Mouse (Mus musculus) MEL (cell line): Measurements from ENCODE around the gene Myt1l. TPM values are rescaled to one million over a fixed set of nuclear protein-coding genes. Genes with fewer than 3 reads are reported as not detected.

Experiments used
- DNase-seq: peaks from one replicate; pipeline ENCODE4 v3.0.0; 2011; ENCODE audit warnings: low read depth, low spot score
- H3K27ac ChIP-seq: 2 replicates; pipeline ENCODE4 v1.5.1; 2012; ENCODE audit warnings: low read depth, mild to moderate bottlenecking, control low read depth, low read length, moderate library complexity; ENCODE audit not compliant: control insufficient read depth
- H3K27me3 ChIP-seq, 2 experiments: fragments of 150-350 bp in 1 of 2; sonication (generic) in 1 of 2; 2 replicates each; pipeline ENCODE4 v1.6.1; 2012; ENCODE audit warnings: low read length in 2 of 2, mild to moderate bottlenecking in 2 of 2, improper control_type of control experiment in 1 of 2, moderate library complexity in 1 of 2; ENCODE audit not compliant: insufficient read depth in 2 of 2, control insufficient read depth in 1 of 2
- H3K36me3 ChIP-seq, 2 experiments: 2 replicates each; pipeline ENCODE4 v1.6.1; 2012 to 2014; ENCODE audit warnings: low read length in 2 of 2, improper control_type of control experiment in 1 of 2, inconsistent platforms in 1 of 2, mild to moderate bottlenecking in 1 of 2; ENCODE audit not compliant: insufficient read depth in 2 of 2, control insufficient read depth in 1 of 2
- H3K4me1 ChIP-seq, 2 experiments: fragments of 150-350 bp in 1 of 2; sonication (generic) in 1 of 2; 2 replicates each; pipeline ENCODE4 v1.6.1; 2012; ENCODE audit warnings: low read length in 2 of 2, improper control_type of control experiment in 1 of 2, mild to moderate bottlenecking in 1 of 2; ENCODE audit not compliant: insufficient read depth in 2 of 2, control insufficient read depth in 1 of 2
- H3K4me3 ChIP-seq, 2 experiments: fragments of 150-350 bp in 1 of 2; sonication (generic) in 1 of 2; 2 replicates each; pipeline ENCODE4 v1.5.1; 2012; ENCODE audit warnings: low read depth in 2 of 2, low read length in 2 of 2, mild to moderate bottlenecking in 2 of 2, moderate library complexity in 2 of 2, control low read depth in 1 of 2, improper control_type of control experiment in 1 of 2; ENCODE audit not compliant: control insufficient read depth in 1 of 2, insufficient read depth in 1 of 2
- H3K79me2 ChIP-seq: 2 replicates; pipeline ENCODE4 v1.6.1; 2012; ENCODE audit warnings: mild to moderate bottlenecking, low read length, moderate library complexity; ENCODE audit not compliant: control insufficient read depth, poor library complexity, insufficient read depth
- H3K9ac ChIP-seq: 2 replicates; pipeline ENCODE4 v1.6.1; 2012; ENCODE audit warnings: low read depth, mild to moderate bottlenecking, control low read depth, low read length, moderate library complexity; ENCODE audit not compliant: control insufficient read depth, poor library complexity, severe bottlenecking
- H3K9me3 ChIP-seq: fragments of 150-350 bp; sonication (generic); replicated peaks from 2 replicates; pipeline ENCODE4 v1.6.1; 2012; ENCODE audit warnings: mild to moderate bottlenecking, low read length, improper control_type of control experiment, moderate library complexity; ENCODE audit not compliant: insufficient read depth
- BHLHE40 ChIP-seq: IDR thresholded peaks from 2 replicates; pipeline ENCODE4 v1.6.1; 2012; ENCODE audit warnings: low read depth, mild to moderate bottlenecking, inconsistent platforms, low read length, improper control_type of control experiment, borderline replicate concordance
- CTCF ChIP-seq, 3 experiments: IDR thresholded peaks in 2 of 3; conservative IDR thresholded peaks in 1 of 3; 2 replicates each; pipeline ENCODE4 v1.5.1; 2011 to 2012; ENCODE audit warnings: low read length in 3 of 3, low read depth in 2 of 3, mild to moderate bottlenecking in 2 of 3, improper control_type of control experiment in 1 of 3, inconsistent platforms in 1 of 3, mixed read lengths in 1 of 3, moderate library complexity in 1 of 3; ENCODE audit not compliant: control insufficient read depth in 1 of 3, insufficient read depth in 1 of 3, poor library complexity in 1 of 3, severe bottlenecking in 1 of 3
- E2F4 ChIP-seq: IDR thresholded peaks from 2 replicates; pipeline ENCODE4 v1.6.1; 2011; ENCODE audit warnings: low read depth, low read length, improper control_type of control experiment, borderline replicate concordance
- ELF1 ChIP-seq: IDR thresholded peaks from 2 replicates; pipeline ENCODE4 v1.6.1; 2014; ENCODE audit warnings: low read depth, mild to moderate bottlenecking, inconsistent platforms, low read length, improper control_type of control experiment, moderate library complexity
- EP300 ChIP-seq, 2 experiments: IDR thresholded peaks; 2 replicates each; pipeline ENCODE4 v1.6.1; 2011; ENCODE audit warnings: improper control_type of control experiment in 2 of 2, low read length in 2 of 2, low read depth in 1 of 2, mild to moderate bottlenecking in 1 of 2
- JUND ChIP-seq: IDR thresholded peaks from 2 replicates; pipeline ENCODE4 v1.6.1; 2011; ENCODE audit warnings: low read depth, mild to moderate bottlenecking, improper control_type of control experiment, low read length
- KAT2A ChIP-seq: conservative IDR thresholded peaks from 2 replicates; pipeline ENCODE4 v1.6.1; 2012; ENCODE audit warnings: low read depth, low read length, improper control_type of control experiment, inconsistent platforms
- MAFK ChIP-seq: IDR thresholded peaks from 2 replicates; pipeline ENCODE4 v1.6.1; 2011; ENCODE audit warnings: low read depth, mild to moderate bottlenecking, low read length, improper control_type of control experiment, borderline replicate concordance
- MAX ChIP-seq: IDR thresholded peaks from 2 replicates; pipeline ENCODE4 v1.6.1; 2011; ENCODE audit warnings: low read length, improper control_type of control experiment
- MAZ ChIP-seq: IDR thresholded peaks from 2 replicates; pipeline ENCODE4 v1.6.1; 2012; ENCODE audit warnings: low read depth, mild to moderate bottlenecking, inconsistent platforms, low read length, improper control_type of control experiment
- MXI1 ChIP-seq: IDR thresholded peaks from 2 replicates; pipeline ENCODE4 v1.6.1; 2011; ENCODE audit warnings: mild to moderate bottlenecking, low read depth, low read length, improper control_type of control experiment
- MYC ChIP-seq: IDR thresholded peaks from 2 replicates; pipeline ENCODE4 v1.6.1; 2011; ENCODE audit warnings: low read depth, mild to moderate bottlenecking, low read length, improper control_type of control experiment, moderate library complexity
- NELFE ChIP-seq: IDR thresholded peaks from 2 replicates; pipeline ENCODE4 v1.6.1; 2011; ENCODE audit warnings: low read depth, low read length, improper control_type of control experiment
- NRF1 ChIP-seq: IDR thresholded peaks from 2 replicates; pipeline ENCODE4 v1.6.1; 2014; ENCODE audit warnings: low read depth, mild to moderate bottlenecking, inconsistent platforms, low read length, improper control_type of control experiment, moderate library complexity; ENCODE audit not compliant: poor library complexity, insufficient read depth, severe bottlenecking
- POLR2A ChIP-seq, 2 experiments: IDR thresholded peaks; 2 replicates each; pipeline ENCODE4 v1.6.1; 2011 to 2012; ENCODE audit warnings: low read length in 2 of 2, mild to moderate bottlenecking in 2 of 2, control low read depth in 1 of 2, improper control_type of control experiment in 1 of 2, low read depth in 1 of 2, moderate library complexity in 1 of 2; ENCODE audit not compliant: control insufficient read depth in 1 of 2, insufficient read depth in 1 of 2, poor library complexity in 1 of 2
- POLR2AphosphoS5 ChIP-seq: IDR thresholded peaks from 2 replicates; pipeline ENCODE4 v1.6.1; 2012; ENCODE audit warnings: low read depth, borderline replicate concordance, mild to moderate bottlenecking, inconsistent platforms, low read length, moderate library complexity, mixed read lengths
- RAD21 ChIP-seq: IDR thresholded peaks from 2 replicates; pipeline ENCODE4 v1.6.1; 2011; ENCODE audit warnings: mild to moderate bottlenecking, low read depth, low read length, improper control_type of control experiment
- RCOR1 ChIP-seq: IDR thresholded peaks from 2 replicates; pipeline ENCODE4 v1.6.1; 2012; ENCODE audit warnings: low read depth, mild to moderate bottlenecking, inconsistent platforms, low read length, improper control_type of control experiment
- SIN3A ChIP-seq: IDR thresholded peaks from 2 replicates; pipeline ENCODE4 v1.6.1; 2012; ENCODE audit warnings: low read length, improper control_type of control experiment, inconsistent platforms
- SMC3 ChIP-seq: IDR thresholded peaks from 2 replicates; pipeline ENCODE4 v1.6.1; 2011; ENCODE audit warnings: low read depth, low read length, improper control_type of control experiment
- TAL1 ChIP-seq: IDR thresholded peaks from 2 replicates; pipeline ENCODE4 v1.6.1; 2012; ENCODE audit warnings: mild to moderate bottlenecking, inconsistent platforms, low read length, moderate library complexity, mixed read lengths
- TBP ChIP-seq: IDR thresholded peaks from 2 replicates; pipeline ENCODE4 v1.8.0; 2011; ENCODE audit warnings: low read depth, low read length, improper control_type of control experiment
- USF2 ChIP-seq, 2 experiments: IDR thresholded peaks; 2 replicates each; pipeline ENCODE4 v1.6.1; 2011 to 2012; ENCODE audit warnings: improper control_type of control experiment in 2 of 2, low read length in 2 of 2, borderline replicate concordance in 1 of 2, inconsistent platforms in 1 of 2, low read depth in 1 of 2, mild to moderate bottlenecking in 1 of 2; ENCODE audit not compliant: insufficient read depth in 1 of 2
- ZC3H11A ChIP-seq: IDR thresholded peaks from 2 replicates; pipeline ENCODE4 v1.6.1; 2012; ENCODE audit warnings: low read depth, mild to moderate bottlenecking, inconsistent platforms, low read length, improper control_type of control experiment
- ZMIZ1 ChIP-seq: IDR thresholded peaks from 2 replicates; pipeline ENCODE4 v1.6.1; 2012; ENCODE audit warnings: low read depth, mild to moderate bottlenecking, inconsistent platforms, low read length, improper control_type of control experiment, moderate library complexity
- ZNF384 ChIP-seq: IDR thresholded peaks from 2 replicates; pipeline ENCODE4 v1.6.1; 2012; ENCODE audit warnings: low read depth, mild to moderate bottlenecking, inconsistent platforms, low read length, improper control_type of control experiment
- polyA plus RNA-seq, 2 experiments: library from polyadenylated mRNA; stranded (reverse) in 1 of 2; unstranded in 1 of 2; fragments of >175 nt in 1 of 2; fragments of >200 nt in 1 of 2; gene quantifications; 2 replicates each; pipeline versions ENCODE4 v1.2.1 to v1.2.4; 2012; ENCODE audit warnings: low replicate concordance in 2 of 2, low read depth in 1 of 2; ENCODE audit not compliant: insufficient read length in 2 of 2, insufficient read depth in 1 of 2, missing spikeins in 1 of 2
- total RNA-seq: library from RNA; depleted of rRNA; stranded (reverse); fragments of 300-350 nt; gene quantifications from 2 replicates; pipeline ENCODE4 v1.2.3, GENCODE M21; 2012

The Myt1l gene
- total and polyA plus RNA-seq, 3 experiments = not detected

- TF ChIP-seq RCOR1 = no peak
- TF ChIP-seq NELFE = no peak
- TF ChIP-seq TAL1 = no peak
- TF ChIP-seq NRF1 = no peak
- TF ChIP-seq E2F4 = no peak
- TF ChIP-seq MYC = no peak
- TF ChIP-seq, all 39 proteins: peak for 4
Observed at GRCm38 (mm10) chr12:29837301-29837791, 309.2 kb downstream of the Myt1l start (continued).

GRCm38 (mm10) chr12:29838421-29838820 is 310.2 kb downstream of the Myt1l start:
- Histone ChIP-seq H3K36me3 (no peaks in the 10 kb centered on the region), H3K4me3 (no peak overlapping the region), H3K9ac (no peak overlapping the region), H3K27ac (no peak overlapping the region), H3K79me2 (no peaks in the 10 kb centered on the region), H3K9me3 (no peaks in the 10 kb centered on the region), H3K4me1 (no peaks in the 10 kb centered on the region), H3K27me3 (no peaks in the 10 kb centered on the region; a peak in 1 of 4 replicates)
- DNase-seq = no peak
- TF ChIP-seq ELF1 = no peak
- no peak for TF ChIP-seq NELFE
- TF ChIP-seq BHLHE40 = no peak
- TF ChIP-seq SIN3A = no peak
- TF ChIP-seq MAZ = no peak
- TF ChIP-seq RAD21 = no peak
- no peak for TF ChIP-seq TAL1
- TF ChIP-seq POLR2AphosphoS5 = no peak
- TF ChIP-seq ZNF384 = no peak
- no peak for TF ChIP-seq CTCF (IDR thresholded peaks at IDR 0.05 in 2 of 3, conservative IDR thresholded peaks at IDR 0.05 in 1 of 3; ENCODE audit: control insufficient read depth in 1 of 3, insufficient read depth in 1 of 3, low read depth in 2 of 3, low read length in 3 of 3, poor library complexity in 1 of 3, severe bottlenecking in 1 of 3)
- TF ChIP-seq MXI1 = no peak
- no peak for TF ChIP-seq MAX
- TF ChIP-seq ZMIZ1 = no peak

GRCm38 (mm10) chr12:29849936-29850335 is 321.8 kb downstream of the Myt1l start:
- H3K27ac ChIP-seq = no peak overlapping the region
- H3K9ac ChIP-seq = no peak overlapping the region
- no peaks in the 10 kb centered on the region for H3K4me1 ChIP-seq
- H3K9me3 ChIP-seq = no peaks in the 10 kb centered on the region
- H3K27me3 ChIP-seq = no peaks in the 10 kb centered on the region
- no peaks in the 10 kb centered on the region for H3K36me3 ChIP-seq
- no peak for DNase-seq
- H3K79me2 ChIP-seq = no peaks in the 10 kb centered on the region
- TF ChIP-seq ZC3H11A (no peak), POLR2A (IDR thresholded peaks at IDR 0.05; ENCODE audit: control insufficient read depth in 1 of 2, insufficient read depth in 1 of 2, low read depth in 1 of 2, low read length in 2 of 2, poor library complexity in 1 of 2) (no peak), TBP (no peak), SMC3 (no peak), EP300 (IDR thresholded peaks at IDR 0.05; ENCODE audit: low read depth in 1 of 2, low read length in 2 of 2) (no peak), MAZ (no peak), JUND (no peak), MXI1 (no peak), NRF1 (no peak), TAL1 (no peak), MAFK (no peak), ELF1 (no peak), MAX (no peak), USF2 (IDR thresholded peaks at IDR 0.05; ENCODE audit: borderline replicate concordance in 1 of 2, insufficient read depth in 1 of 2, low read depth in 1 of 2, low read length in 2 of 2) (no peak), ZMIZ1 (no peak), RCOR1 (no peak), KAT2A (no peak), MYC (no peak)
- H3K4me3 ChIP-seq = no peak overlapping the region
